Mouse (Mus musculus) forebrain, embryonic 16.5 days (tissue): ENCODE measurements around the gene Scn3a. TPM values are rescaled to one million over a fixed set of nuclear protein-coding genes. Genes with fewer than 3 reads are reported as not detected.

Experiments used
- ATAC-seq: fragments of 200-750 bp; cut with Nextera tagmentation; 2 replicates; pipeline ENCODE4 v1.8.0; 2017; ENCODE audit warnings: mild to moderate bottlenecking, moderate library complexity
- H3K27ac ChIP-seq: fragments of 300-500 bp; sonication (generic); 2 replicates; pipeline ENCODE4 v1.5.1; 2014; ENCODE audit warnings: low read length, control low read depth
- H3K27me3 ChIP-seq: fragments of 300-500 bp; sonication (generic); replicated peaks from 2 replicates; pipeline ENCODE4 v1.6.1; 2014; ENCODE audit warnings: low read length; ENCODE audit not compliant: control insufficient read depth, insufficient read depth
- H3K36me3 ChIP-seq: fragments of 300-500 bp; sonication (generic); 2 replicates; pipeline ENCODE4 v1.6.1; 2014; ENCODE audit not compliant: control insufficient read depth, insufficient read depth
- H3K4me1 ChIP-seq: fragments of 300-500 bp; sonication (generic); replicated peaks from 2 replicates; pipeline ENCODE4 v1.6.1; 2014; ENCODE audit warnings: low read length; ENCODE audit not compliant: control insufficient read depth, insufficient read depth
- H3K4me2 ChIP-seq: fragments of 300-500 bp; sonication (generic); 2 replicates; pipeline ENCODE4 v1.6.1; 2014; ENCODE audit warnings: mild to moderate bottlenecking, low read length, control low read depth
- H3K4me3 ChIP-seq: fragments of 300-500 bp; sonication (generic); replicated peaks from 2 replicates; pipeline ENCODE4 v1.5.1; 2014; ENCODE audit warnings: mild to moderate bottlenecking, low read length, control low read depth
- H3K9ac ChIP-seq: fragments of 300-500 bp; sonication (generic); replicated peaks from 2 replicates; pipeline ENCODE4 v1.6.1; 2014; ENCODE audit warnings: low read depth, low read length, control low read depth
- H3K9me3 ChIP-seq: fragments of 300-500 bp; sonication (generic); 2 replicates; pipeline ENCODE4 v1.6.1; 2016; ENCODE audit warnings: low read length; ENCODE audit not compliant: control insufficient read depth
- WGBS: fragments of 180-500 bp; shearing (Covaris S2); extraction: QIAGEN DNeasy Blood & Tissue Kit; methylation state at CpG from one replicate; pipeline ENCODE4 v1.1.7; 2014; 5-methylcytosine and 5-hydroxymethylcytosine counted together
- polyA plus RNA-seq: library from polyadenylated mRNA; unstranded; fragments of >200 nt; fragmentation: Nextera tagmentation; extraction: Ambion mirVana; gene quantifications from 2 replicates; pipeline ENCODE4 v1.2.1, GENCODE M21; 2015

The Scn3a gene
- polyA plus RNA-seq, 1 experiment from 2014 or later, result 57.4 TPM

- peak; percentile 37; the same call in 1 of the 2 replicates for ATAC-seq
- Histone ChIP-seq H3K27me3 (no peaks in the 10 kb centered on the region), H3K27ac (no peak overlapping the region), H3K36me3 (no peaks in the 10 kb centered on the region), H3K4me2 (no peak overlapping the region), H3K4me3 (no peak overlapping the region), H3K4me1 (peaks cover 7% of the 10 kb centered on the region), H3K9ac (no peak overlapping the region), H3K9me3 (no peaks in the 10 kb centered on the region)
- WGBS, result 32% methylated on average over 3 of the region's 3 CpGs
Observed at GRCm38 (mm10) chr2:65552727-65553126, 14.7 kb downstream of the Scn3a start.

- Histone ChIP-seq H3K9ac (no peak overlapping the region), H3K4me2 (no peak overlapping the region), H3K27me3 (no peaks in the 10 kb centered on the region), H3K4me1 (peaks cover 7% of the 10 kb centered on the region), H3K36me3 (no peaks in the 10 kb centered on the region), H3K27ac (no peak overlapping the region), H3K4me3 (no peak overlapping the region), H3K9me3 (no peaks in the 10 kb centered on the region)
- 53% methylated on average over 5 of the region's 5 CpGs for WGBS
- peak; percentile 69 for ATAC-seq
Observed at GRCm38 (mm10) chr2:65552222-65552621, 15.2 kb downstream of the Scn3a start.

GRCm38 (mm10) chr2:65551736-65552135 lies 15.7 kb downstream of the Scn3a start:
- Histone ChIP-seq H3K4me3 (no peak overlapping the region), H3K27ac (no peak overlapping the region)
- ATAC-seq, result no peak

GRCm38 (mm10) chr2:65550564-65550963 lies 16.9 kb downstream of the Scn3a start:
- no peak overlapping the region for H3K4me3 ChIP-seq
- H3K4me1 ChIP-seq, result peaks cover 7% of the 10 kb centered on the region
- no peaks in the 10 kb centered on the region for H3K27me3 ChIP-seq
- 95% methylated on average over 3 of the region's 3 CpGs for WGBS
- H3K4me2 ChIP-seq, result no peak overlapping the region
- H3K9ac ChIP-seq, result no peak overlapping the region
- no peaks in the 10 kb centered on the region for H3K36me3 ChIP-seq
- no peak overlapping the region for H3K27ac ChIP-seq
- no peaks in the 10 kb centered on the region for H3K9me3 ChIP-seq
- ATAC-seq, result no peak

More at GRCm38 (mm10) chr2:65551736-65552135, 15.7 kb downstream of the Scn3a start:
- H3K4me1 ChIP-seq, result peaks cover 7% of the 10 kb centered on the region
- 34% methylated on average over 2 of the region's 2 CpGs for WGBS
- no peaks in the 10 kb centered on the region for H3K9me3 ChIP-seq
- H3K36me3 ChIP-seq, result no peaks in the 10 kb centered on the region
- no peaks in the 10 kb centered on the region for H3K27me3 ChIP-seq
- H3K4me2 ChIP-seq, result no peak overlapping the region
- H3K9ac ChIP-seq, result no peak overlapping the region

- no peaks in the 10 kb centered on the region for H3K27me3 ChIP-seq
- 94% methylated on average over 6 of the region's 6 CpGs for WGBS
- H3K9me3 ChIP-seq, result no peaks in the 10 kb centered on the region
- no peak overlapping the region for H3K27ac ChIP-seq
- H3K4me3 ChIP-seq, result no peak overlapping the region
- H3K4me2 ChIP-seq, result no peak overlapping the region
- no peak overlapping the region for H3K9ac ChIP-seq
- ATAC-seq, result no peak
- no peaks in the 10 kb centered on the region for H3K36me3 ChIP-seq
- H3K4me1 ChIP-seq, result peaks cover 7% of the 10 kb centered on the region
Observed at GRCm38 (mm10) chr2:65548665-65549064, 18.8 kb downstream of the Scn3a start.

GRCm38 (mm10) chr2:65547341-65547740 lies 20.1 kb downstream of the Scn3a start:
- Histone ChIP-seq H3K27me3 (no peaks in the 10 kb centered on the region), H3K4me2 (no peak overlapping the region), H3K4me1 (peaks cover 8% of the 10 kb centered on the region; the same call in 1 of the 2 replicates), H3K4me3 (no peak overlapping the region), H3K36me3 (no peaks in the 10 kb centered on the region), H3K9ac (no peak overlapping the region), H3K9me3 (no peaks in the 10 kb centered on the region), H3K27ac (no peak overlapping the region)
- ATAC-seq, result no peak
- WGBS, result 68% methylated on average over 4 of the region's 4 CpGs

GRCm38 (mm10) chr2:65542906-65543592 lies 24.4 kb downstream of the Scn3a start:
- no peak for ATAC-seq
- H3K27ac ChIP-seq, result no peak overlapping the region

GRCm38 (mm10) chr2:65541781-65542180 lies 25.6 kb downstream of the Scn3a start:
- H3K36me3 ChIP-seq, result no peaks in the 10 kb centered on the region
- WGBS, result 38% methylated on average over 1 of the region's 1 CpGs
- ATAC-seq, result peak; percentile 72

More at GRCm38 (mm10) chr2:65542906-65543592, 24.4 kb downstream of the Scn3a start:
- WGBS, result 70% methylated on average over 10 of the region's 10 CpGs
- Histone ChIP-seq H3K4me2 (no peak overlapping the region), H3K4me1 (peaks cover 8% of the 10 kb centered on the region; the same call in 1 of the 2 replicates), H3K27me3 (no peaks in the 10 kb centered on the region), H3K36me3 (no peaks in the 10 kb centered on the region), H3K9me3 (no peaks in the 10 kb centered on the region), H3K9ac (no peak overlapping the region), H3K4me3 (no peak overlapping the region)

GRCm38 (mm10) chr2:65538436-65538835 lies 29.0 kb downstream of the Scn3a start:
- Histone ChIP-seq H3K36me3 (peaks cover 2% of the 10 kb centered on the region; the same call in 1 of the 2 replicates), H3K9ac (no peak overlapping the region), H3K4me1 (peaks cover 8% of the 10 kb centered on the region; the same call in 1 of the 2 replicates), H3K9me3 (no peaks in the 10 kb centered on the region), H3K27me3 (no peaks in the 10 kb centered on the region), H3K4me2 (no peak overlapping the region), H3K4me3 (no peak overlapping the region), H3K27ac (no peak overlapping the region)
- ATAC-seq, result no peak
- 66% methylated on average over 5 of the region's 5 CpGs for WGBS

More at GRCm38 (mm10) chr2:65541781-65542180, 25.6 kb downstream of the Scn3a start:
- H3K4me1 ChIP-seq, result peaks cover 8% of the 10 kb centered on the region; the same call in 1 of the 2 replicates
- H3K27ac ChIP-seq, result no peak overlapping the region
- H3K4me2 ChIP-seq, result no peak overlapping the region
- no peak overlapping the region for H3K4me3 ChIP-seq
- H3K9ac ChIP-seq, result no peak overlapping the region
- H3K9me3 ChIP-seq, result no peaks in the 10 kb centered on the region
- H3K27me3 ChIP-seq, result no peaks in the 10 kb centered on the region
